Mouse (Mus musculus) embryonic stem cell, embryonic (primary cell): Measurements from ENCODE around the gene Grm8.

Experiments
- CTCF ChIA-PET, 4 experiments: fragments of 300-600 bp in 2 of 4; fragments of 350-600 bp in 2 of 4; sonication (Branson Sonifier 250); formaldehyde crosslinking; loops; one replicate each; lab custom pipeline; 2022; ENCODE audit warnings: inconsistent platforms in 2 of 4; lab: Charles Lee
- POLR2A ChIA-PET, 4 experiments: fragments of 300-600 bp in 2 of 4; fragments of 350-600 bp in 2 of 4; sonication (Branson Sonifier 250); formaldehyde crosslinking; loops; one replicate each; lab custom pipeline; 2022; ENCODE audit warnings: antibody characterized with exemption in 4 of 4, inconsistent platforms in 1 of 4; lab: Charles Lee

Grm8 gene

GRCm38 (mm10) chr6:27351147-27351546, 783.8 kb downstream of the Grm8 start:
- ChIA-PET CTCF (no interaction called here), POLR2A (no interaction called here)

- ChIA-PET CTCF (no interaction called here), POLR2A (no interaction called here)
Measured at GRCm38 (mm10) chr6:27348272-27348671, 786.7 kb downstream of the Grm8 start.

- ChIA-PET CTCF (no interaction called here), POLR2A (no interaction called here)
Measured at GRCm38 (mm10) chr6:27346311-27346710, 788.7 kb downstream of the Grm8 start.

- POLR2A ChIA-PET = no interaction called here
- CTCF ChIA-PET = no interaction called here
Measured at GRCm38 (mm10) chr6:27340131-27340530, 794.8 kb downstream of the Grm8 start.

GRCm38 (mm10) chr6:27318575-27318974, 816.4 kb downstream of the Grm8 start:
- POLR2A ChIA-PET = no interaction called here
- CTCF ChIA-PET = no interaction called here

- ChIA-PET CTCF (no interaction called here), POLR2A (no interaction called here)
Measured at GRCm38 (mm10) chr6:27317422-27317821, 817.6 kb downstream of the Grm8 start.

GRCm38 (mm10) chr6:27316018-27316417, 819.0 kb downstream of the Grm8 start:
- ChIA-PET POLR2A (no interaction called here), CTCF (no interaction called here)

- POLR2A ChIA-PET = no interaction called here
- CTCF ChIA-PET = no interaction called here
Measured at GRCm38 (mm10) chr6:27314273-27315009, 820.5 kb downstream of the Grm8 start.

GRCm38 (mm10) chr6:27310401-27310800, 824.6 kb downstream of the Grm8 start:
- POLR2A ChIA-PET = interaction anchor here in 1 of 4 experiments (0.7 kb wide), 1 partner anchor 528 kb away, joined by 3 read pairs; no protein-coding TSS in a partner anchor
- CTCF ChIA-PET = no interaction called here

- CTCF ChIA-PET = no interaction called here
- POLR2A ChIA-PET = interaction anchor here in 1 of 4 experiments (0.7 kb wide), 1 partner anchor 51 kb away, joined by 4 read pairs; no protein-coding TSS in a partner anchor
Measured at GRCm38 (mm10) chr6:27305351-27305750, 829.6 kb downstream of the Grm8 start.

- POLR2A ChIA-PET = no interaction called here
- CTCF ChIA-PET = no interaction called here
Measured at GRCm38 (mm10) chr6:27264972-27265371, 870.0 kb downstream of the Grm8 start.

- POLR2A ChIA-PET = no interaction called here
- CTCF ChIA-PET = no interaction called here
Measured at GRCm38 (mm10) chr6:27262611-27263010, 872.4 kb downstream of the Grm8 start.

GRCm38 (mm10) chr6:27240416-27240815, 894.6 kb downstream of the Grm8 start:
- CTCF ChIA-PET = no interaction called here
- POLR2A ChIA-PET = no interaction called here

- CTCF ChIA-PET = no interaction called here
- POLR2A ChIA-PET = no interaction called here
Measured at GRCm38 (mm10) chr6:27239968-27240367, 895.0 kb downstream of the Grm8 start.
